Mouse (Mus musculus) kidney, adult 2 months (tissue): ENCODE results near the gene Gm498.

Experiments used
- CTCF ChIP-seq: fragments of 200-500 bp; conservative IDR thresholded peaks from 2 replicates; pipeline ENCODE4 v1.5.1; 2011; ENCODE audit warnings: low read depth, mild to moderate bottlenecking, control low read depth, low read length, moderate library complexity, mixed read lengths; ENCODE audit not compliant: insufficient read depth, insufficient read length
- POLR2A ChIP-seq: fragments of 200-500 bp; IDR thresholded peaks from one replicate; pipeline ENCODE4 v1.6.1; 2011; ENCODE audit warnings: low read depth, low read length, control low read depth

GRCm38 (mm10) chr7:143841301-143841700 lies 25.3 kb upstream of the Gm498 start:
- TF ChIP-seq CTCF: no peak
- TF ChIP-seq POLR2A: no peak
